Comparison of ENCODE assay signal across 10 mouse cellular contexts in the genomic region with DNA sequence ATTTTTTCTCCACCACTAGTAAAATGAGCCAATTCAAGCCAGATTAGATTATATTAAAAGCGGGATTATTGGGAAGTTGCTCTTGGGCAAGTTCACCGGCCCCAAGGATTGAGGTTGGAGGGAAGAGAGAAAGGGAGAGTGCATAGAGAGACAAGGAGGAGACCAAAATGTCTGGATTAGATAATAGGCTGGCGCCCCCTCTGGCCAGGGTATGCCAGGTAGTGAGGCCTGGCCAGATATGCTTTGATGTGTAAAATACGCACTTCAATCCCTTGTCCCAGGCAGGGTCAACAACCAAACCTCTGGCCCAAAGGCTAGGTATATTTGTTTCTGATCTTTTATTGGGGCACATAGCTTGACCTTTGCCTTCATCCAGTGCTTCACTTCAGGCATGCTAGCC. TPM values are rescaled to one million over a fixed set of nuclear protein-coding genes. Genes with fewer than 3 reads are reported as not detected.
DNase-seq lines count a peak whose midpoint lies in the region; ATAC-seq and TF ChIP-seq lines count a peak whose summit lies in the region.
"Had no signal": no experiment of that assay in that cellular context is flagged by ENCODE, and none has a peak within 500 bp of the region (broad histone marks: within the 10 kb centered on the region; RNA-seq: fewer than 3 reads in every experiment).

No protein-coding gene starts in this region.

- peak; percentile 13; the same call in 1 of the 2 replicates for TF ChIP-seq CTCF in lung, embryonic 14.5 days (IDR thresholded peaks at IDR 0.05; ENCODE audit: low read depth)
- TF ChIP-seq CTCF in G1E (IDR thresholded peaks at IDR 0.05; ENCODE audit: low read depth, low read length): 0 out of 2 replicates have a peak, but pooled peaks have one; percentile 3

- DNase-seq in lung, embryonic 14.5 days: no peak
- no peak for DNase-seq in lung, postnatal 36 days
- DNase-seq in G1E (ENCODE audit: low spot score) (no peak), liver (peak; percentile 53)
- peak; percentile 33 for DNase-seq in splenic B cell, adult 2 months (ENCODE audit: low read depth, low spot score)
- no peak for DNase-seq in urinary bladder, postnatal 10 days (ENCODE audit: low spot score)
- DNase-seq in neural tube, embryonic 10.5 days (ENCODE audit: extremely low spot score, low spot score): no peak

- H3K27ac ChIP-seq in lung, embryonic 14.5 days (ENCODE audit: low read depth): no peak overlapping the region
- H3K27ac ChIP-seq: hindbrain, embryonic 12.5 days had no signal

- 81% methylated on average over 4 of the region's 4 CpGs for WGBS in lung, embryonic 14.5 days

- peaks cover 68% of the 10 kb centered on the region for H3K36me3 ChIP-seq in lung, embryonic 14.5 days (ENCODE audit: insufficient read depth)
- H3K36me3 ChIP-seq in G1E (replicated peaks): peaks cover 79% of the 10 kb centered on the region
- H3K36me3 ChIP-seq in splenic B cell, adult 2 months (ENCODE audit: control insufficient read depth, insufficient read depth, low read length, poor library complexity, severe bottlenecking): no peaks in the 10 kb centered on the region

- 0 out of 2 replicates have a peak, but pooled peaks cover 4% of the 10 kb centered on the region for H3K4me1 ChIP-seq in lung, embryonic 14.5 days (ENCODE audit: insufficient read depth)
- peaks cover 46% of the 10 kb centered on the region for H3K4me1 ChIP-seq in G1E (ENCODE audit: insufficient read depth, low read depth, low read length)

- H3K4me3 ChIP-seq in lung, embryonic 14.5 days (ENCODE audit: low read depth, low read length): no peak overlapping the region
- no peak overlapping the region; the same call in 1 of the 2 replicates for H3K4me3 ChIP-seq in G1E (ENCODE audit: low read depth, low read length)
- H3K4me3 ChIP-seq: heart, embryonic 12.5 days; hindbrain, embryonic 12.5 days had no signal

- no peaks in the 10 kb centered on the region for H3K27me3 ChIP-seq in lung, embryonic 14.5 days (ENCODE audit: insufficient read depth, low read length)
- no peaks in the 10 kb centered on the region for H3K27me3 ChIP-seq in G1E (ENCODE audit: insufficient read depth, low read length)
- no peaks in the 10 kb centered on the region for H3K27me3 ChIP-seq in splenic B cell, adult 2 months (ENCODE audit: control insufficient read depth, insufficient read depth, low read length, poor library complexity, severe bottlenecking)
- H3K27me3 ChIP-seq: heart, embryonic 12.5 days; hindbrain, embryonic 12.5 days; Patski had no signal

- ATAC-seq in lung, embryonic 14.5 days (ENCODE audit: insufficient read depth): no peak
- no peak for ATAC-seq in G1E (ENCODE audit: extremely low read depth, insufficient number of reproducible peaks, low FRiP score, poor library complexity, severe bottlenecking)
- ATAC-seq: Patski had no signal

- no peak overlapping the region for H3K4me2 ChIP-seq in lung, embryonic 14.5 days
- H3K4me2 ChIP-seq: heart, embryonic 12.5 days; hindbrain, embryonic 12.5 days had no signal

- H3K9me3 ChIP-seq in lung, embryonic 14.5 days (ENCODE audit: low read depth, low read length): peaks cover 2% of the 10 kb centered on the region; the same call in 1 of the 2 replicates
- no peaks in the 10 kb centered on the region for H3K9me3 ChIP-seq in G1E (replicated peaks)
- H3K9me3 ChIP-seq: hindbrain, embryonic 12.5 days had no signal

- H3K9ac ChIP-seq in lung, embryonic 14.5 days: no peak overlapping the region
- H3K9ac ChIP-seq: heart, embryonic 12.5 days; hindbrain, embryonic 12.5 days had no signal

RNA-seq across cellular contexts. Expression of gene Dut, which starts 4.8 kb away (rescaled TPM):
- 197 and 198 TPM in 2 replicates for polyA plus RNA-seq in lung, embryonic 14.5 days (2014; fragmentation: Nextera tagmentation; extraction: Ambion mirVana)
- total RNA-seq in G1E (2014; fragmentation: Nextera tagmentation) (75.5 and 91.7 TPM in 2 replicates), G1E (2017) (161 and 165 TPM in 2 replicates)
- 113 and 139 TPM in 2 replicates for polyA plus RNA-seq in G1E (2012)

Comparison
In these comparisons a context has a peak if more than half of its experiments do, and no peak if none do; other contexts are left out.
1. DNase-seq: peak in liver (single experiment) and splenic B cell, adult 2 months (single experiment); none in lung, embryonic 14.5 days (single experiment), lung, postnatal 36 days (single experiment), G1E (single experiment), urinary bladder, postnatal 10 days (single experiment) and neural tube, embryonic 10.5 days (single experiment).